Mouse (Mus musculus) heart, embryonic 11.5 days (tissue): ENCODE measurements around the gene Lrrfip2. TPM values are rescaled to one million over a fixed set of nuclear protein-coding genes. Genes with fewer than 3 reads are reported as not detected.

Experiments used
- ATAC-seq: fragments of 200-750 bp; cut with Nextera tagmentation; replicated peaks from 2 replicates; pipeline ENCODE4 v1.8.0; 2017; ENCODE audit warnings: moderate library complexity; ENCODE audit not compliant: insufficient number of reproducible peaks, low FRiP score, low TSS enrichment
- H3K27ac ChIP-seq: fragments of 300-500 bp; sonication (generic); 2 replicates; pipeline ENCODE4 v1.5.1; 2014; ENCODE audit warnings: mild to moderate bottlenecking, low read depth, low read length
- H3K27me3 ChIP-seq: fragments of 300-500 bp; sonication (generic); 2 replicates; pipeline ENCODE4 v1.6.1; 2014; ENCODE audit warnings: mild to moderate bottlenecking, low read length, mixed read lengths; ENCODE audit not compliant: control insufficient read depth, insufficient read depth
- H3K36me3 ChIP-seq: fragments of 300-500 bp; sonication (generic); 2 replicates; pipeline ENCODE4 v1.6.1; 2014; ENCODE audit warnings: mild to moderate bottlenecking, low read length, moderate library complexity, mixed read lengths; ENCODE audit not compliant: control insufficient read depth, insufficient read depth
- H3K4me1 ChIP-seq: fragments of 300-500 bp; sonication (generic); 2 replicates; pipeline ENCODE4 v1.6.1; 2014; ENCODE audit warnings: low read length; ENCODE audit not compliant: control insufficient read depth, insufficient read depth
- H3K4me2 ChIP-seq: fragments of 300-500 bp; sonication (generic); 2 replicates; pipeline ENCODE4 v1.6.1; 2014; ENCODE audit warnings: mild to moderate bottlenecking, moderate library complexity
- H3K4me3 ChIP-seq: fragments of 300-500 bp; sonication (generic); 2 replicates; pipeline ENCODE4 v1.5.1; 2014; ENCODE audit warnings: low read depth, low read length
- H3K9ac ChIP-seq: fragments of 300-500 bp; sonication (generic); 2 replicates; pipeline ENCODE4 v1.6.1; 2014; ENCODE audit warnings: mild to moderate bottlenecking, low read depth, low read length, moderate library complexity
- H3K9me3 ChIP-seq: fragments of 300-500 bp; sonication (generic); replicated peaks from 2 replicates; pipeline ENCODE4 v1.6.1; 2016; ENCODE audit warnings: low read length; ENCODE audit not compliant: control insufficient read depth
- WGBS: fragments of 180-500 bp; shearing (Covaris S2); extraction: QIAGEN DNeasy Blood & Tissue Kit; methylation state at CpG from one replicate; pipeline ENCODE4 v1.1.7; 2014; ENCODE audit not compliant: insufficient replicate concordance; 5-methylcytosine and 5-hydroxymethylcytosine counted together
- polyA plus RNA-seq: library from polyadenylated mRNA; unstranded; fragments of >200 nt; fragmentation: Nextera tagmentation; extraction: Ambion mirVana; gene quantifications from 2 replicates; pipeline ENCODE4 v1.2.1, GENCODE M21; 2014

Lrrfip2 gene
- polyA plus RNA-seq, 1 experiment from 2014 or later: 51.9 TPM

DNA sequence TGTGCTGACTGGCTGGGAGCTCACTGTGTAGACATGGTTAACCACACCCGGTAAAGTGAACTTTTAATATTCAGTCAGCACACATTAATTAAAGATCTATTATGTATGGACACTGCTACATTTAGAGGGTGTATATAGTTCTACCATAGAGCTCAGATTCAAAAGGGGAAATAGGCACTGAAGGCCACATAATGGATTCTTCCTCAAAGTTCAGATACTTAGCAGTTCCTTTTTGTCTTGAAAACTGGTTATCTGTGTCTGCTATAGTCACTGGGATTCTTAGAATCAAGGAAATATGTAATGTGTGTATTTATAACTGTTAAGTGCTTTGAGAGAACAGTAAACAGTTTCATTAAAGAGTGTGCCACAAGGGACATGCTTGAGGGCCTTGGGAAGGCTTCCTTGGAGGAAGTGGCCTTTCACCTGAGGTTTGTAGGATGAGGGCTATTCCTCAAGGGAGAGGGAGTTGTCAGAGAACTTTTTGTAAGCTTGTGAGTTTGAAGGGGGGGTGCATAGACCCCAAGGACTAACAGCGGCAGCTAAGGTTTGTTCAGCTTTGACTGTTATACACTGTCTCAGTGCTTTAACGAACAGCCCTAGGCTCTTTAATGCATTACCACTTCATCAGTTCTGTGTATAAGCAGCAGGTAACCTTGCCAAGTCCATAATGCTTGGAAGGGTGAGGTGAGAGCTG is 28.3 kb downstream of the Lrrfip2 start:
- Histone ChIP-seq H3K36me3 (no peaks in the 10 kb centered on the region; the same call in 1 of the 2 replicates), H3K9me3 (no peaks in the 10 kb centered on the region), H3K27me3 (no peaks in the 10 kb centered on the region), H3K9ac (no peak overlapping the region), H3K4me3 (no peak overlapping the region), H3K4me2 (no peak overlapping the region), H3K27ac (no peak overlapping the region), H3K4me1 (peaks cover 27% of the 10 kb centered on the region)
- 90% methylated on average over 3 of the region's 3 CpGs for WGBS
- no peak for ATAC-seq

DNA sequence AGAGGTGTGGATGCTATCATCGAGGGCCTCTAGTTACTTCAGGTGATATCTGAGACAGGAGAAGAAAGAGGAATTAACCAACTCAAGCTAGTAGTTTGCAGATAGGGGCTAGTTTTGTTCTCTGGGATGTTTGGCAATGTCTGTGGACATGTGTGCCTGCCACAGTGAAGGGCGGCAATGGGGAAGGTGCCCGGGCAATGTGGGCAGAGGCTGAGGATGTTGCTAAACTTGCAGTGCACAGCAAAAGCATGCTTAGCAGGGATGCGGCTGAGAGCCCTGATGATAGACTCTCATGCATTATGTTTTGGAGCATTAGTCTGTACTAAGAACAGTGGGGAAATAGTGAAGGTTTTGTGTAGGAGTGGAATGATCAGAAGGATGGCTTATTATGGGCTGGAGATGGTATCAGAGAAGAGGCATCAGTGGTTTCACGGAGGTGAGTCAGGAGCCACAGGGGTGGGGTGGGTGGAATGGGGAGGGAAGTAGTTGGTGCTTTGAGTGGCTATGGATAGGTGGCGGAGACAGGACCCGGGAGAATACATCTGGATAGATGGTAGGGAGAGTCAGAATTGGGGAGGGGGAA is 28.9 kb downstream of the Lrrfip2 start:
- Histone ChIP-seq H3K9ac (no peak overlapping the region), H3K4me3 (no peak overlapping the region), H3K36me3 (no peaks in the 10 kb centered on the region; the same call in 1 of the 2 replicates), H3K4me1 (peaks cover 32% of the 10 kb centered on the region), H3K27ac (no peak overlapping the region), H3K27me3 (no peaks in the 10 kb centered on the region), H3K4me2 (no peak overlapping the region), H3K9me3 (no peaks in the 10 kb centered on the region)
- no peak for ATAC-seq
- WGBS: 86% methylated on average over 7 of the region's 7 CpGs

DNA sequence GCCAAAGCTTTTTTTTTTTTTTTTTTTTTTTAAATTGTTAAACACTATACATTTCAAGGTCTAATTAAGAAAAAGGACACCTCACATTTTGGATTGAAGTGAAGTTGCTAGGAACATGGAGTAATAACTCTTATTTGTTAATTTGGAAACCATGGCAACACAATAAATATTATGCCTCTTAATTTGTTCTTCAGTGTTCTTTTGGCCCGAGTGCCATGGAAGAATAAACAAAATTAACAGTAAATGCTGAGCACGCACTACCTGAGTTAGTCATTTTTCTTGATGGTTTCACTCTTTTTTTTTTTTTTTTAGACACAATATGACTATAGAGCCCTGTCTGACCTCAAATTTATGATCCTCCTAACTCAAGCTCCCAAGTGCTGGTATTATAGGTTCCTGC is 30.6 kb downstream of the Lrrfip2 start:
- Histone ChIP-seq H3K4me1 (peaks cover 32% of the 10 kb centered on the region), H3K4me3 (no peak overlapping the region), H3K9ac (no peak overlapping the region), H3K36me3 (no peaks in the 10 kb centered on the region; the same call in 1 of the 2 replicates), H3K27me3 (no peaks in the 10 kb centered on the region), H3K9me3 (no peaks in the 10 kb centered on the region), H3K4me2 (no peak overlapping the region), H3K27ac (peak overlapping the region; percentile 81)
- WGBS: 72% methylated on average over 2 of the region's 2 CpGs
- no peak for ATAC-seq

DNA sequence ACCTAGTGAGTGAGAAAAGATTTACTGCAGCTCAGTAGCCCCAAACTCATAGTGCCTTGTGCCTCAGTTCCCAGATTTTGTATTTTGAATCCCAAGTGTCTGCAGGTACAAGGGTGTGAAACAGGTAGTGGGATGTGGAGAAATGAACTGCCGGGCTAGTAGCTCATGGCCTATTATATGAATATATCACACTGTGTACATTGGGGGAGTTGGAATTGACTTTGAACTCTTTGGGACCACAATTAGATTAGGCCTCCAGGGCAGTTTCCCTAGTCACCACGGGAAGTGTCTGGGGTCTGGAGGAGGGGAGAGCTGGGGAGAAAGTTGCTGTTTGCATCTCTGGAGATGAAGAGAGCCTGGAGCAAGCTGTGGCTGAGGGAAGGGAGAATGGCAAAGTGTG is 31.0 kb downstream of the Lrrfip2 start:
- no peak overlapping the region for H3K4me3 ChIP-seq
- ATAC-seq: no peak
- H3K9ac ChIP-seq: no peak overlapping the region
- 30% methylated on average over 2 of the region's 2 CpGs for WGBS
- peak overlapping the region; percentile 81 for H3K27ac ChIP-seq
- H3K9me3 ChIP-seq: no peaks in the 10 kb centered on the region
- peaks cover 32% of the 10 kb centered on the region for H3K4me1 ChIP-seq
- no peaks in the 10 kb centered on the region for H3K27me3 ChIP-seq
- H3K4me2 ChIP-seq: peak overlapping the region; percentile 30
- H3K36me3 ChIP-seq: no peaks in the 10 kb centered on the region; the same call in 1 of the 2 replicates

DNA sequence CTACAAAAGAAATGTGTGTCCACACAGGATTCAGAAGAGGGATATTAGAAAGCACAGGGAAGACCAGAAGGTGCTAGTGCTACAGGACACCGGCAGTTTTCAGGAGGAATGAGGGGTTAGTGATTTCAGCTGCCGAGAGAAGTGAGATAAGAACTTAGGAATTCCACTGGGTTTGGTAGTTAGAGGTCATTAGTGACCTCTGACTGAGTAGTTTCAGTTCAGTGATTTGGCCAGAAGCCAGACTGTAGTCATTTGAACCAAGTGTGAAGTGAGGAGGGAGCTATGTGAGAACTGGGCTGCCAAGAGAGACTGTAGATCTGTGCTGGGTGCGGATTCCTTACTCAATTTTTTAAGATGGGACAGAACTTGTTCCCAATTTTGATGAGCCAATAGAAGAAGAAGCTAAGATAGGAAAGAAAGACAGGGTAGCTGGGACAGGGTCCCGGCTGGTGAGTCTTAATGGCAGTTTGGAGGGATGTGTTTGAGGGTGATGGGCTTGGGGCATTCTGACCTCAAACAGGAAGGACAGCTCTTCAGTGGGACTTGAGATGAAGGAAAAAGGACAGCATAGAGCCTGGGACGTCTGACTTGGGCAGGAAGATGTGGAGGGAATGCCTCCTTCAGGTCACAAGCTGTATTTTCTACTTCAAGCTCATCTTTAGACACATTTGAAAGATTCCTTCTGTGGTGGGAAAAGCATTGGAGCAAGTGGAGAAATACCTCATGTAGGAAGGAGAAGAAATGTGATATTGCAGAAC is 32.0 kb downstream of the Lrrfip2 start:
- no peaks in the 10 kb centered on the region for H3K27me3 ChIP-seq
- peak overlapping the region; percentile 81 for H3K27ac ChIP-seq
- H3K4me3 ChIP-seq: 0 out of 2 replicates have a peak overlapping the region, but pooled peaks have one; percentile 2
- 17% methylated on average over 5 of the region's 5 CpGs for WGBS
- ATAC-seq: peak; percentile 80
- H3K4me1 ChIP-seq: peaks cover 32% of the 10 kb centered on the region
- peak overlapping the region; percentile 30 for H3K4me2 ChIP-seq
- no peaks in the 10 kb centered on the region for H3K36me3 ChIP-seq
- H3K9me3 ChIP-seq: no peaks in the 10 kb centered on the region
- no peak overlapping the region; the same call in 1 of the 2 replicates for H3K9ac ChIP-seq

DNA sequence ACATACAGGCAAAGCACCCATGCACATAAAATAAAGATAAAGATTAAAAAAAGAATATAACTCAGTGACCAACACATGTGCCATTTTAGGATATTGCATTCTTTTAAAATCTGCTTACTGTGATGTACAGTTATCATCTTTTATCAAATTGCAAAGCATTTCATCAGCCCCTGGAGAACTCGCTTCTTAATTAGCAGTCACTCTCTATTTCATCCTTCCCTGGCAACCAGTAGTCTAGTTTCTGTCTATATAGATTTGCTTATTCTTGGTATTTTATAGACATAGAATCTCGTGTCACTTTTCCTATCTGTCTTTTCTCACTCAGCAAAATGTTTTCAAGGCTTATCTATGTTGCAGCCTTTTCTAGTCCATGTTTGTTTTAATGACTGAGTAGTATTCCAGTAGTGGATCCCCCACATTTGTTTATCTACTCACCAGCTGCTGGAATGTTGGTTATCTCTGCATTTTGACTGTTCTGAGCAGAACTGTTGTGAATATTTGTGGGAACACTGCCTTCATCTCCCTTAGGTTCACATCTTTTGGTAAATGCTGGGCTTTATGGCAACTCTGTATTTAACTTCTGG is 35.0 kb downstream of the Lrrfip2 start:
- Histone ChIP-seq H3K36me3 (no peaks in the 10 kb centered on the region), H3K27me3 (no peaks in the 10 kb centered on the region), H3K4me2 (no peak overlapping the region), H3K4me3 (no peak overlapping the region), H3K4me1 (peaks cover 43% of the 10 kb centered on the region), H3K9me3 (no peaks in the 10 kb centered on the region), H3K27ac (no peak overlapping the region), H3K9ac (no peak overlapping the region)
- ATAC-seq: no peak
- WGBS: 69% methylated on average over 2 of the region's 2 CpGs

DNA sequence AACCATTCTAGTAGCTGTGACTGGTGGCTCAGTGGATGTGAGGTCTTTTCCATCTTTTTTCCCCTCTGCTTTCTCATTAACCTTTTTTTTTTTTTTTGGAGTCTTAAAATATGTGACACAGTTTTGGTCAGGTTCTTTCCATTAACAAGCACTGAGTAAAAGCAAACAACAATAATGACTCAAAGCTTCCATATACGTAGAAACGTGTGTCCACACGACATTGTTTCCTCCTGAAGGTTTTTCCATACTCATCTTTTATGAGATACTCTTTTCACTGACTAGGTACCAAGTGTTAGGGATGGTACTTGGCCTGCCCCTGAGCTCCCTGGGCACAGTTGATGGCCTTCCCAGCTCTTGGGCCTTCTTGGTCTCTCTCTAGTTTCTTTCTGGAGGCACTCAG is 35.6 kb downstream of the Lrrfip2 start:
- ATAC-seq: no peak

DNA sequence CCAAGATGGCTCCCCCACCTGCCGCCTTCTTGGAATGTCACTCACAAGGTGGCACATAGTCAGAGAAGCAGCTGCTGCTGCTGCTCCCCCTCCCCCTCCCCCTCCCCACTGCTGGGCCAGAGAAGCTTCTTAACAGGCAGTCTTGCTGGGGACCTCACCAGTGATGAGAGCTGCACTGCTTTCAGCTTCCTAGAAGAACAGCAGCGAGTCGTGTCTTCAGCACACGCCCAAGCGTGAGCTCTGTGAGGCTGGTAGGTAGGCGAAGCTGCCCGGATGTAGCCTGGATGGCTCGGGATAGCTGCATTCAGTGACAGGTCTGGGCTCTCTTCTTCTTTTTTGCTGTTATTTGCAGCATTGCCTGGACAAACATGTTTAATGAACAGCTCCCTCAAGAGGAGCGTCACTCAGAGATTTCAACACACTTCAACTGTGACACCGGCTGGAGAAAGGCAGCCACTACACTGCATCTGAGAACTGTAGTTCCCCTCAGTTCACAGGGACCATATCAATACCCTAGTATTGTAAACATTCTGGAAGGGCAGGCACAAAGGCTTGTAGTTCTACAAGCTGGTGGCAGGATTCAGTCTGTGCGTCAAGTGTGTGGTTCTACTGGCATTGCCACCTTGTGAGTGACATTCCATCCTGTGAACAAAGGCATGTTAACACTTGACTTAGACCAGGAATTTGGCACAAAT is 38.5 kb downstream of the Lrrfip2 start:
- H3K4me2 ChIP-seq: peak overlapping the region; percentile 39
- no peaks in the 10 kb centered on the region for H3K27me3 ChIP-seq
- H3K9me3 ChIP-seq: no peaks in the 10 kb centered on the region
- 56% methylated on average over 11 of the region's 11 CpGs for WGBS
- 0 out of 2 replicates have a peak overlapping the region, but pooled peaks have one; percentile 28 for H3K9ac ChIP-seq
- no peak overlapping the region for H3K4me3 ChIP-seq
- peaks cover 16% of the 10 kb centered on the region for H3K4me1 ChIP-seq
- no peaks in the 10 kb centered on the region for H3K36me3 ChIP-seq
- no peak overlapping the region for H3K27ac ChIP-seq
- no peak for ATAC-seq

More for the DNA sequence above, 35.6 kb downstream of the Lrrfip2 start:
- WGBS: 83% methylated on average over 3 of the region's 3 CpGs
- no peak overlapping the region for H3K27ac ChIP-seq
- H3K4me2 ChIP-seq: no peak overlapping the region
- H3K9ac ChIP-seq: no peak overlapping the region
- H3K4me3 ChIP-seq: no peak overlapping the region
- H3K9me3 ChIP-seq: no peaks in the 10 kb centered on the region
- H3K4me1 ChIP-seq: peaks cover 42% of the 10 kb centered on the region
- H3K27me3 ChIP-seq: no peaks in the 10 kb centered on the region
- H3K36me3 ChIP-seq: no peaks in the 10 kb centered on the region
